Comparison of ENCODE assay signal across 15 mouse cellular contexts in the genomic region with DNA sequence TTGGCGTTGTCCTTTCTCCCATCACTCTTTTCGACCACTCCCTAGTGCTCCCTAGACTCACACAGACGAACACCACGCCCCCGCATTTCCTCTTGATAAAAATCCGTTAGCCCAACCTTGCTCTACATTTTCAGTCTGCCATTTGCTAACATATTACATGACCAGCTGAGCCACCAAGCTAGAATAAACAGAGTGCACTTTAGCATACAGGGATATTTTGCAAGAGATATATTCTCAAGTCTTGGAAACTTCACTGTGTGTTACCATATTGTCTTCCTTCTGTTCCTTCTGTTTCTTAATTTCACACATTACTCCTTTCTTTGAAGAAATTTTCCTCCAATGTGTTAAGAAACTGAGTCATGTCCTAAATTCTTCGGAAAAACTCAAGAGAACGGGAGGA.
DNase-seq lines count a peak whose midpoint lies in the region.
"Had no signal": no experiment of that assay in that cellular context is flagged by ENCODE, and none has a peak within 500 bp of the region (broad histone marks: within the 10 kb centered on the region; RNA-seq: fewer than 3 reads in every experiment).

No protein-coding gene starts in this region.

- peak; percentile 32 for DNase-seq in layer of hippocampus, adult 11-12 months (ENCODE audit: low spot score)
- DNase-seq in layer of hippocampus, postnatal 10 days (ENCODE audit: low spot score in 2 of 2) = no peak
- DNase-seq in ZHBTc4 (ENCODE audit: low read depth, low spot score) = peak; percentile 5
- peak; percentile 74 for DNase-seq in brain, adult 2 months (ENCODE audit: low read depth, low spot score)
- peak; percentile 18 to 54 for DNase-seq in left cerebral cortex, adult 9 months (ENCODE audit: low spot score in 2 of 2)
- no peak for DNase-seq in thymus, postnatal 14 days
- no peak for DNase-seq in kidney, postnatal 36 days
- DNase-seq in thymus, postnatal 25 days = no peak
- DNase-seq: cerebellum, adult 11 months; cerebellum, postnatal 36 days; gastrocnemius, postnatal 10 days; heart, adult 18-20 months; kidney, adult 2 months; kidney, postnatal 25 days; liver, embryonic 13.5 days had no signal

Comparison
In these comparisons a context has a peak if more than half of its experiments do, and no peak if none do; other contexts are left out.
1. DNase-seq: peak in layer of hippocampus, adult 11-12 months (single experiment), ZHBTc4 (single experiment), brain, adult 2 months (single experiment) and left cerebral cortex, adult 9 months (2 of 2); none in layer of hippocampus, postnatal 10 days (0 of 2), thymus, postnatal 14 days (single experiment), kidney, postnatal 36 days (0 of 2) and thymus, postnatal 25 days (single experiment).